Mouse (Mus musculus) limb, embryonic 11.5 days (tissue): ENCODE results near the gene Tmem185b. TPM values are rescaled to one million over a fixed set of nuclear protein-coding genes. Genes with fewer than 3 reads are reported as not detected.

Experiments
- ATAC-seq: fragments of 200-750 bp; cut with Nextera tagmentation; 2 replicates; pipeline ENCODE4 v1.8.0; 2017; ENCODE audit warnings: low read depth; ENCODE audit not compliant: insufficient number of reproducible peaks, low FRiP score, low TSS enrichment
- DNase-seq: peaks from one replicate; pipeline ENCODE4 v3.0.0-alpha.2; 2015; ENCODE audit warnings: low spot score
- H3K27ac ChIP-seq: fragments of 300-500 bp; sonication (generic); replicated peaks from 2 replicates; pipeline ENCODE4 v1.5.1; 2014; ENCODE audit warnings: low read depth, mild to moderate bottlenecking, low read length
- H3K27me3 ChIP-seq: fragments of 300-500 bp; sonication (generic); 2 replicates; pipeline ENCODE4 v1.6.1; 2014; ENCODE audit warnings: mild to moderate bottlenecking, low read length, mixed read lengths; ENCODE audit not compliant: control insufficient read depth, insufficient read depth
- H3K36me3 ChIP-seq: fragments of 300-500 bp; sonication (generic); 2 replicates; pipeline ENCODE4 v1.6.1; 2014; ENCODE audit warnings: mild to moderate bottlenecking, low read length, moderate library complexity, mixed read lengths; ENCODE audit not compliant: control insufficient read depth, insufficient read depth
- H3K4me1 ChIP-seq: fragments of 300-500 bp; sonication (generic); 2 replicates; pipeline ENCODE4 v1.6.1; 2014; ENCODE audit warnings: low read length, mixed read lengths; ENCODE audit not compliant: control insufficient read depth, insufficient read depth
- H3K4me2 ChIP-seq: fragments of 300-500 bp; sonication (generic); 2 replicates; pipeline ENCODE4 v1.6.1; 2014; ENCODE audit warnings: low read depth, mild to moderate bottlenecking, moderate library complexity; ENCODE audit not compliant: severe bottlenecking
- H3K4me3 ChIP-seq: fragments of 300-500 bp; sonication (generic); 2 replicates; pipeline ENCODE4 v1.5.1; 2014; ENCODE audit warnings: low read depth, low read length
- H3K9ac ChIP-seq: fragments of 300-500 bp; sonication (generic); 2 replicates; pipeline ENCODE4 v1.6.1; 2014; ENCODE audit warnings: mild to moderate bottlenecking, low read length
- H3K9me3 ChIP-seq: fragments of 300-500 bp; sonication (generic); 2 replicates; pipeline ENCODE4 v1.6.1; 2016; ENCODE audit warnings: low read length; ENCODE audit not compliant: control insufficient read depth
- WGBS: fragments of 180-500 bp; shearing (Covaris S2); extraction: QIAGEN DNeasy Blood & Tissue Kit; methylation state at CpG from one replicate; pipeline ENCODE4 v1.1.7; 2014; 5-methylcytosine and 5-hydroxymethylcytosine counted together
- polyA plus RNA-seq: library from polyadenylated mRNA; unstranded; fragments of >200 nt; fragmentation: Nextera tagmentation; extraction: Ambion mirVana; gene quantifications from 2 replicates; pipeline ENCODE4 v1.2.1, GENCODE M21; 2014

Gene Tmem185b
- polyA plus RNA-seq, 1 experiment from 2014 or later, result 24.2 TPM

GRCm38 (mm10) chr1:119522726-119523125 is 3.2 kb upstream of the Tmem185b start:
- 83% methylated on average over 4 of the region's 4 CpGs for WGBS
- H3K27me3 ChIP-seq, result no peaks in the 10 kb centered on the region
- no peak for ATAC-seq
- H3K4me2 ChIP-seq, result no peak overlapping the region
- peaks cover 5% of the 10 kb centered on the region; the same call in 1 of the 2 replicates for H3K36me3 ChIP-seq
- DNase-seq, result no peak
- H3K4me1 ChIP-seq, result peaks cover 9% of the 10 kb centered on the region
- no peaks in the 10 kb centered on the region for H3K9me3 ChIP-seq
- no peak overlapping the region for H3K27ac ChIP-seq
- H3K4me3 ChIP-seq, result no peak overlapping the region
- no peak overlapping the region for H3K9ac ChIP-seq

- Histone ChIP-seq H3K9ac (no peak overlapping the region), H3K4me1 (peaks cover 9% of the 10 kb centered on the region), H3K9me3 (no peaks in the 10 kb centered on the region), H3K4me3 (no peak overlapping the region), H3K4me2 (no peak overlapping the region), H3K27me3 (no peaks in the 10 kb centered on the region), H3K27ac (no peak overlapping the region), H3K36me3 (peaks cover 5% of the 10 kb centered on the region; the same call in 1 of the 2 replicates)
- ATAC-seq, result no peak
- 87% methylated on average over 7 of the region's 7 CpGs for WGBS
- no peak for DNase-seq
Measured at GRCm38 (mm10) chr1:119523369-119523768, 2.6 kb upstream of the Tmem185b start.

- Histone ChIP-seq H3K9ac (no peak overlapping the region), H3K27ac (no peak overlapping the region), H3K9me3 (no peaks in the 10 kb centered on the region), H3K4me3 (no peak overlapping the region), H3K36me3 (peaks cover 5% of the 10 kb centered on the region), H3K27me3 (no peaks in the 10 kb centered on the region), H3K4me2 (no peak overlapping the region), H3K4me1 (peaks cover 9% of the 10 kb centered on the region)
- 89% methylated on average over 7 of the region's 7 CpGs for WGBS
- no peak for ATAC-seq
- no peak for DNase-seq
Measured at GRCm38 (mm10) chr1:119523826-119524225, 2.1 kb upstream of the Tmem185b start.

DNA sequence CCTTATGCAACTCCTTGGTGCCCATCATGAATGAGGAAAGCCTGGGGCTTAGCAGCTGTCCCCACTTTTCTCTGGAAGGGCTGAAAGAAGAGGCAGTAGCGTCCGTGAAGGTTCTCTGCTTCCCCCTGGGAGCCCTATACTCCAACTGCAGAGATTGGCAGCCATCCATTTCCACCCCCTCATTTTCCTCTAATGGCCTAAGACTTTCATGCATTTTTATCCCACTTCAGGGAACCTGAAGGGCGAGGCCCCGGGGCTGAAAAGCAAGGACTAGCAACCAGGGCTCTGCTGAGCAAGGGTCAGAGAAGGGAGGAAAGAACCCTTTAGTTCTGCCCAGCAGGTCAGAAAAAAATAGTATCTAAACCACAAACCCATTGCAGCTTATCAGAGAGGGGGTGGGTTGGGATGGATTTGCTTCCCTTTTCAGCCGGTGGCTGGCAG is 936 bp upstream of the Tmem185b start:
- Histone ChIP-seq H3K9ac (no peak overlapping the region), H3K4me2 (peak overlapping the region; percentile 81), H3K4me3 (peak overlapping the region; percentile 59), H3K27me3 (no peaks in the 10 kb centered on the region), H3K36me3 (peaks cover 5% of the 10 kb centered on the region), H3K4me1 (peaks cover 9% of the 10 kb centered on the region), H3K27ac (no peak overlapping the region), H3K9me3 (no peaks in the 10 kb centered on the region)
- DNase-seq (no peak), ATAC-seq (no peak)
- 43% methylated on average over 5 of the region's 5 CpGs for WGBS

DNA sequence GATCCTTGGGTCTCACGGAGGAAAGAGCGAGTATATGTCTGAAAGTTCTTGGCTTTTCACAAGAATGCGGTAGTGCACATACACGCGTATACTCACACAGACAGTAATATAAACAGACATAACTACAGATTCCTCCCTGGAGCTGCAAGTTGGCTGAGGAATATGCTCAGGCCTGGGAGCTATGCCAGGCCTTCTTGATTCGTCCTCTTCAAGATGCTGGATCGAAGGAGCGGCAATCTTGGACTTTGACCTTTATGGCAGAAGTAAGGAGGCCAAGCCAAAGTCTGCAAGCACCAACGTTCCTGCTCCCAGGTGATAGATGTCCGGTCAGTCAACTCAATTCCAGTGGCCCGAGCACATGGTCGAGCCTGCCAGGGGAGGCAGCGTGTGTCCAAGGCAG is 5.0 kb downstream of the Tmem185b start:
- Histone ChIP-seq H3K36me3 (peaks cover 5% of the 10 kb centered on the region), H3K9ac (no peak overlapping the region), H3K4me2 (no peak overlapping the region), H3K27ac (no peak overlapping the region), H3K4me3 (no peak overlapping the region), H3K9me3 (no peaks in the 10 kb centered on the region), H3K4me1 (peaks cover 5% of the 10 kb centered on the region), H3K27me3 (no peaks in the 10 kb centered on the region)
- no peak for ATAC-seq
- 93% methylated on average over 13 of the region's 13 CpGs for WGBS
- no peak for DNase-seq

GRCm38 (mm10) chr1:119532165-119532564 is 6.2 kb downstream of the Tmem185b start:
- DNase-seq, result no peak
- Histone ChIP-seq H3K27ac (no peak overlapping the region), H3K4me3 (no peak overlapping the region), H3K9ac (no peak overlapping the region), H3K4me2 (no peak overlapping the region), H3K36me3 (peaks cover 5% of the 10 kb centered on the region), H3K9me3 (no peaks in the 10 kb centered on the region), H3K27me3 (no peaks in the 10 kb centered on the region), H3K4me1 (no peaks in the 10 kb centered on the region)
- ATAC-seq, result no peak
- WGBS, result 92% methylated on average over 6 of the region's 6 CpGs

DNA sequence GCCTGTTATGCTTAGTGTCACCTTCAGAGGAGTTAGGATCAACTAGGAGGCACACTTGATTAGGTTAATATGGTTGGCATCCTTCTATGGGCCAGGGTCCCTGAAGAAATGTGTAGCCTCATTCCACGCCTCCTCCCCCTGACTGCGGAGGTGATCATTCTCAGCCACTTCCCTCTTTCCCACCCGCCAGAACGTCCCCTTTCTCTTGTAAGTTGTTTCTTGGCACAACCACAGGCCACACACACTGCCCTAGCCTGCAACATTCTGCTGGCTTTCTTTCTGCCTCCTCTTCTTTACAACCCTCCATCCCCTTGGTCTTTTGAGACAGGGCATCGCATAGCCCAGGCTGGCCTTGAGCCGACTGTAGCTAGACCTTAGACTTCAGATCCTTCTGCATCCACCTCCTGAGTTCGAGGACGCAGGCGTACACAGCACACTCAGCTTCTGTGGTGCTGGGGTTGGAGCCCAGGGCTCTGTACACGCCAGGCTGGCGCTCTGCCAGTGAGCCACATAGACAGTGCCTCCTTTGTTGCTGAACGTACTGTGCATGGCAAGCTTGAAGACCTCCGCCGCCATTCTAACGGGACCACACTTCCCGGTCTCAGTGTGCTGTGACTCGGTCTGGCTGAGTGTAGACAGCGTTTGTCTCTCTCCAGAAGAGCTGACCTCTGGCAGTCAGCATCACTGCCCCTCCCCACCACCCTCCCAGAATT is 7.3 kb downstream of the Tmem185b start:
- no peaks in the 10 kb centered on the region for H3K9me3 ChIP-seq
- no peak overlapping the region for H3K27ac ChIP-seq
- ATAC-seq (no peak), DNase-seq (no peak)
- no peaks in the 10 kb centered on the region for H3K27me3 ChIP-seq
- H3K4me3 ChIP-seq, result no peak overlapping the region
- no peaks in the 10 kb centered on the region for H3K4me1 ChIP-seq
- no peaks in the 10 kb centered on the region; the same call in 1 of the 2 replicates for H3K36me3 ChIP-seq
- H3K4me2 ChIP-seq, result no peak overlapping the region
- no peak overlapping the region for H3K9ac ChIP-seq
- 92% methylated on average over 18 of the region's 18 CpGs for WGBS

- Histone ChIP-seq H3K27me3 (no peaks in the 10 kb centered on the region), H3K9me3 (no peaks in the 10 kb centered on the region), H3K4me3 (no peak overlapping the region), H3K4me1 (no peaks in the 10 kb centered on the region), H3K36me3 (no peaks in the 10 kb centered on the region), H3K9ac (no peak overlapping the region), H3K27ac (no peak overlapping the region), H3K4me2 (no peak overlapping the region)
- no peak for ATAC-seq
- no peak for DNase-seq
- WGBS, result 95% methylated on average over 5 of the region's 5 CpGs
Measured at GRCm38 (mm10) chr1:119534341-119534740, 8.4 kb downstream of the Tmem185b start.

DNA sequence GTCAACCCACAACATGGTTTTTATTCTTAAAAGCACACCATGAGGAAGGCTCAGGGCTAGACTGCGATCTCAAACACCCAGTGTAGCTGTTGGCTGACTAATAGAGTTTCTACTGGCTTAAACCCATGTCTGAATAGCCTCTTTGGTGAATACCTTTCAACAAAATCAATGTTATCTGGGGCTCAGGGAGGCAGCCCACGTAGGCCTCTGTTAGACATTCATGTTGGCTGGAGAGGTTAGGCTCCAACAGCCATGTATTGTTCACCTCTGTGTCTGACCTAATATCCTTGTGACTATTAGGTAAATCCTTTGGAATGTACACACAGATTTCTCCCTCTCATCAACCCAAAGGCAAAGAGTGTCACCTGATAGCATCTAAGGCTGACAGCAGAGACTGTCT is 10.2 kb downstream of the Tmem185b start:
- H3K36me3 ChIP-seq, result no peaks in the 10 kb centered on the region
- 86% methylated on average over 2 of the region's 2 CpGs for WGBS

More for the DNA sequence above, 10.2 kb downstream of the Tmem185b start:
- Histone ChIP-seq H3K9ac (no peak overlapping the region), H3K27me3 (no peaks in the 10 kb centered on the region), H3K4me2 (no peak overlapping the region), H3K27ac (no peak overlapping the region), H3K4me3 (no peak overlapping the region), H3K4me1 (no peaks in the 10 kb centered on the region), H3K9me3 (no peaks in the 10 kb centered on the region)
- DNase-seq, result no peak
- no peak for ATAC-seq
